Mouse (Mus musculus) G1E-ER4 (cell line): ENCODE measurements around the gene Scgb2b20. TPM values are rescaled to one million over a fixed set of nuclear protein-coding genes. Genes with fewer than 3 reads are reported as not detected.
"Not testable (repeated sequence)": the region's sequence is repeated elsewhere in the genome, so short reads cannot be mapped to it uniquely, and the experiment has no call there.

Source experiments
- GATA1 ChIP-seq: IDR thresholded peaks from one replicate; pipeline ENCODE4 v1.8.0; 2012; ENCODE audit warnings: low read length, inconsistent platforms
- polyA plus RNA-seq: library from polyadenylated mRNA; stranded (reverse); fragments of >175 nt; gene quantifications from 2 replicates; pipeline ENCODE4 v1.2.3, GENCODE M21; 2012

The Scgb2b20 gene
- polyA plus RNA-seq = not detected in 2 replicates

- not testable (repeated sequence) for TF ChIP-seq GATA1
These were observed at the start of gene Scgb2b20 for GRCm38 (mm10) chr7:33366222-33366621. Gene Scgb2b20 (minus strand): TSS chr7:33366322.

- no peak for TF ChIP-seq GATA1
These were observed 35.5 kb upstream of the Scgb2b20 start for GRCm38 (mm10) chr7:33401650-33402049.

- not testable (repeated sequence) for TF ChIP-seq GATA1
These were observed 6.8 kb upstream of the Scgb2b20 start, which contains the start of gene Scgb1b20 for GRCm38 (mm10) chr7:33372934-33373333. Gene Scgb1b20 (plus strand): TSS chr7:33373234.

Other genes with a start within 250 kb of the Scgb2b20 start
- gene Scgb2b18, start 192.5 kb downstream of the Scgb2b20 start, polyA plus RNA-seq = not detected in 2 replicates
- gene Scgb1b18, start 180.8 kb downstream of the Scgb2b20 start, polyA plus RNA-seq = not detected in 2 replicates
- not detected in 2 replicates for gene Scgb2b19, start 86.0 kb downstream of the Scgb2b20 start, polyA plus RNA-seq
- not detected in 2 replicates for gene Scgb1b19, start 79.0 kb downstream of the Scgb2b20 start, polyA plus RNA-seq
- not detected in 2 replicates for gene Scgb1b20, start 6.9 kb upstream of the Scgb2b20 start, polyA plus RNA-seq
- gene Scgb2b21, start 154.1 kb upstream of the Scgb2b20 start, polyA plus RNA-seq = not detected in 2 replicates